Mouse (Mus musculus): ENCODE data around the gene Zfp618.

- TF ChIP-seq CTCF (IDR thresholded peaks at IDR 0.05; ENCODE audit: low read depth, low read length) (no peak), GATA1 (IDR thresholded peaks at IDR 0.05; ENCODE audit: borderline replicate concordance, low read length) (no peak), TAL1 (conservative IDR thresholded peaks at IDR 0.05; ENCODE audit: low read depth, low read length) (no peak), POLR2AphosphoS5 (IDR thresholded peaks at IDR 0.05; ENCODE audit: insufficient replicate concordance, low read depth, low read length) (no peak), GATA2 (IDR thresholded peaks at IDR 0.05; ENCODE audit: borderline replicate concordance, low read depth, low read length) (no peak)
Measured at GRCm38 (mm10) chr4:63037555-63037954, 72.2 kb downstream of the Zfp618 start.

Data from G1E (cell line).